Mouse (Mus musculus): Measurements from ENCODE around the gene Fbxo24.

DNA sequence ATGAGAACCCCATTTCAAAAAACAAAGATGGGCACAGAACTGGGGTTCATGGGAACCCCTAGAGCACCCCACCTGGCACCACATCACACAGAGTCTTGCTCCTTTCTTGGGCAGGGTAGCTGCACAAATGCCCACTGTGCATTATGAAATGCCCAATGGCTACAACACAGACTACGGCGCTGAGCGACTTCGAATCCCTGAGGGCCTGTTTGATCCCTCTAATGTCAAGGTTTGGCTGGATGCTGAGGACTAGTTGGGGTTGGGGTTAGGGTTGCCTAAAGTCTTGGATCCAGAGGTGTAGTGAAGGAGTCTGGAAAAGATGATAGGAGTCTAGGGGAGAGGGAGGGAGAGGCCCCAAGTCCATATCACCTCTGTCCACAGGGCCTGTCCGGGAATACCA is 62.4 kb downstream of the Fbxo24 start:
- TF ChIP-seq ZNF384 (IDR thresholded peaks at IDR 0.05; ENCODE audit: low read depth, low read length) (no peak), HCFC1 (IDR thresholded peaks at IDR 0.05; ENCODE audit: borderline replicate concordance, insufficient read depth, low read length) (no peak), MAFK (IDR thresholded peaks at IDR 0.05; ENCODE audit: insufficient read depth, low read depth, low read length) (no peak), ZC3H11A (IDR thresholded peaks at IDR 0.05; ENCODE audit: borderline replicate concordance, low read depth, low read length) (no peak), CHD2 (IDR thresholded peaks at IDR 0.05; ENCODE audit: low read depth, low read length) (no peak)

Data from ES-E14 (cell line).